Mouse (Mus musculus) heart, adult 2 months (tissue): ENCODE data around the gene Zfp976.
"Not testable (repeated sequence)": the region's sequence is repeated elsewhere in the genome, so short reads cannot be mapped to it uniquely, and the experiment has no call there.

ENCODE experiments used
- CTCF ChIP-seq: fragments of 200-600 bp; IDR thresholded peaks from 2 replicates; pipeline ENCODE4 v1.8.1; 2022; ENCODE audit warnings: antibody characterized with exemption, mild to moderate bottlenecking, moderate library complexity
- EP300 ChIP-seq: fragments of 200-500 bp; IDR thresholded peaks from 2 replicates; pipeline ENCODE4 v1.6.1; 2011; ENCODE audit warnings: low read depth, low read length, control low read depth; ENCODE audit not compliant: insufficient read depth
- POLR2A ChIP-seq: fragments of 200-500 bp; IDR thresholded peaks from 2 replicates; pipeline ENCODE4 v1.6.1; 2011; ENCODE audit warnings: mild to moderate bottlenecking, low read depth, low read length, control low read depth; ENCODE audit not compliant: insufficient read depth

DNA sequence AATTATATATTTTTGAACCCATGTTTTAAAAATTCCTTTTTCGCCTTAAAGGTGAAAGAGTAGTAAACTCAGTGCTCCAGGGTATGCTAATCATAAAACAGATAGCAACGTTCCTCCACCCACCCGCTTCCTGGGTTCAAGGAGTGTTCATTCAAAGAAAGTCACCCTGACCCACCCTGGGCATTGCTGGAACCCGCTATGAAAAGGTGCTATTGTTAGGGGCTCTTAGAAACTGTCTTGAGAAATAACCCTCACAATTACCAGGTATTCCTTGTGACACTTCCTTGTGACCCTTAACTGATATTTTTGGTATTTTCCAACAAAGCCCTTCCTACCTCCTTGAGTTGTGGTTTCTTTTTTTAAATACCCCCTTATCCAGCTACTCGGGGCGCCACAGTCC lies 37.7 kb upstream of the Zfp976 start:
- TF ChIP-seq CTCF, POLR2A, EP300: not testable (repeated sequence)
